Mouse (Mus musculus) spleen, adult 2 months (tissue): ENCODE measurements around the gene Gm49673.
"Not testable (repeated sequence)": the region's sequence is repeated elsewhere in the genome, so short reads cannot be mapped to it uniquely, and the experiment has no call there.

Source experiments
- CTCF ChIP-seq: fragments of 200-500 bp; IDR thresholded peaks from 2 replicates; pipeline ENCODE4 v1.5.1; 2011; ENCODE audit warnings: mild to moderate bottlenecking, inconsistent platforms; ENCODE audit not compliant: insufficient read depth, insufficient read length, insufficient replicate concordance; ENCODE audit errors: extremely low read depth
- POLR2A ChIP-seq: fragments of 200-500 bp; IDR thresholded peaks from 2 replicates; pipeline ENCODE4 v1.6.1; 2011; ENCODE audit warnings: low read depth, low read length, inconsistent platforms

- not testable (repeated sequence) for TF ChIP-seq POLR2A, CTCF
Measured at GRCm38 (mm10) chr17:8096199-8096598, 51.4 kb downstream of the Gm49673 start.
